Mouse (Mus musculus): Measurements from ENCODE around the gene Kcng4.

DNA sequence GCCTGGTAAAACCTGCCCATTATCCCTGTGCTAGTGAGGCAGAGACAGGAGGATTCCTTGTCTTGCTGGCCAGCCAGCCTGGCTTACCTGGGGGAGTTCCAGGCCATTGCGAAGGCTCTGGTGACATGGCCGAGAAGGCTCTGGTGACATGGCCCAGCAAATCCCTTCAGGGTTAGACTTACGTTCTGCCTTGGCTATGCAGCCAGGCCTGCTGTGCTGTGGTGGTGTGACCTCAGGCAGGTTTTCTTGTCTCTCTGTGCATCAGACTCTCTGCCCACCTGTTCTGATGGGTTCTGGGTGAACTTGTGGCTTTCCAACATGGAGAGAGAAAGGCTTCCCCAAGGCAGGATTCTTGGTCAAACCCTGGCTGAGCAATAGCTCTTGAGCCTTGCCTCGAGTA lies 1.9 kb upstream of the Kcng4 start:
- no peak for TF ChIP-seq CTCF (IDR thresholded peaks at IDR 0.05; ENCODE audit: extremely low read depth, insufficient read length, insufficient replicate concordance, low read depth, low read length)
- no peak for TF ChIP-seq POLR2A (IDR thresholded peaks at IDR 0.05; ENCODE audit: low read depth, low read length)

All from small intestine, adult 2 months (tissue).